ENCODE assay signal across 25 mouse cellular contexts in the genomic region with DNA sequence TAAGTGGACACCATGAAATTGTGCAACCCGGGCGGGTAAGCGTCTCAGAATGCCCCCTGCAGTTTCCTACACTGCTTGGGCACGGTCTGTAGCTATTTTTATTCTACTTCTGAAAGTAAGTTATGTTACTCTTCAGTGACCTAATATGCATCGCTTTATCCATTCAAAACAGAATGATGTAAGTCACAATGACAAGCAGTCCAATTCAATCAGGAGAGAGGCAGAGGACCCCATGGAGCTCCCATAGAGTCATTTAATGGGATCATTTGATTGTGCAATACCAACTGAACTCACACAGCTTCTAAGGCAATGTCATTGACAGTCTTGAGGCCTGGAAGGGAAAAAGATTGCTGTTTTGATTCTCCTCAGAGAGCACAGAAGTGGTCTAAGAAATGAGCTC. TPM values are rescaled to one million over a fixed set of nuclear protein-coding genes. Genes with fewer than 3 reads are reported as not detected.
DNase-seq lines count a peak whose midpoint lies in the region; ATAC-seq and TF ChIP-seq lines count a peak whose summit lies in the region.
"Had no signal": no experiment of that assay in that cellular context is flagged by ENCODE, and none has a peak within 500 bp of the region (broad histone marks: within the 10 kb centered on the region; RNA-seq: fewer than 3 reads in every experiment).

No protein-coding gene starts in this region.

- peaks cover 17% of the 10 kb centered on the region; the same call in 1 of the 2 replicates for H3K36me3 ChIP-seq in lung, postnatal 0 days (ENCODE audit: insufficient read depth, low read length)
- peaks cover 24% of the 10 kb centered on the region for H3K36me3 ChIP-seq in macrophage (ENCODE audit: inconsistent target)

- no peak overlapping the region for H3K27ac ChIP-seq in lung, postnatal 0 days (ENCODE audit: low read length)
- H3K27ac ChIP-seq in macrophage, result peak overlapping the region; percentile 57
- H3K27ac ChIP-seq: embryonic facial prominence, embryonic 13.5 days; forebrain, embryonic 10.5 days; forebrain, embryonic 13.5 days; hindbrain, embryonic 12.5 days; hindbrain, embryonic 15.5 days had no signal

- no peaks in the 10 kb centered on the region for H3K27me3 ChIP-seq in lung, postnatal 0 days (replicated peaks; ENCODE audit: insufficient read depth, low read length)
- H3K27me3 ChIP-seq: embryonic facial prominence, embryonic 13.5 days; forebrain, embryonic 13.5 days; hindbrain, embryonic 12.5 days; hindbrain, embryonic 15.5 days had no signal

- peaks cover 2% of the 10 kb centered on the region; the same call in 1 of the 2 replicates for H3K4me1 ChIP-seq in lung, postnatal 0 days (ENCODE audit: insufficient read depth, low read depth, low read length)
- H3K4me1 ChIP-seq: embryonic facial prominence, embryonic 13.5 days; forebrain, embryonic 10.5 days; forebrain, embryonic 13.5 days; hindbrain, embryonic 12.5 days had no signal

- H3K9ac ChIP-seq in lung, postnatal 0 days (replicated peaks; ENCODE audit: low read depth), result no peak overlapping the region
- H3K9ac ChIP-seq: embryonic facial prominence, embryonic 13.5 days; forebrain, embryonic 13.5 days; forebrain, postnatal 0 days; hindbrain, embryonic 12.5 days; hindbrain, embryonic 15.5 days had no signal

- no peak overlapping the region for H3K4me3 ChIP-seq in lung, postnatal 0 days (ENCODE audit: low read depth, low read length)
- H3K4me3 ChIP-seq in macrophage (ENCODE audit: inconsistent target), result no peak overlapping the region
- H3K4me3 ChIP-seq: embryonic facial prominence, embryonic 13.5 days; forebrain, embryonic 10.5 days; forebrain, embryonic 13.5 days; hindbrain, embryonic 12.5 days; hindbrain, embryonic 15.5 days had no signal

- no peaks in the 10 kb centered on the region for H3K9me3 ChIP-seq in lung, postnatal 0 days (ENCODE audit: low read length)
- H3K9me3 ChIP-seq: embryonic facial prominence, embryonic 13.5 days; forebrain, embryonic 10.5 days; forebrain, embryonic 13.5 days; G1E; hindbrain, embryonic 12.5 days; hindbrain, embryonic 15.5 days had no signal

- 87% methylated on average over 5 of the region's 5 CpGs for WGBS in lung, postnatal 0 days
- 45% methylated on average over 5 of the region's 5 CpGs for WGBS in macrophage (ENCODE audit: missing documents)

- no peak overlapping the region for H3K4me2 ChIP-seq in lung, postnatal 0 days (replicated peaks; ENCODE audit: low read depth, low read length)
- H3K4me2 ChIP-seq: embryonic facial prominence, embryonic 13.5 days; forebrain, embryonic 13.5 days; heart, embryonic 11.5 days; hindbrain, embryonic 12.5 days; hindbrain, embryonic 15.5 days had no signal

- no peak for ATAC-seq in lung, postnatal 0 days
- ATAC-seq: activated CD4-positive, CD25-positive, alpha-beta regulatory T cell, adult 4 months; forebrain, embryonic 13.5 days; forebrain, postnatal 0 days; intestine, postnatal 0 days had no signal

- no peak for TF ChIP-seq EP300 in lung, postnatal 0 days (IDR thresholded peaks at IDR 0.05)

- DNase-seq in lung, postnatal 0 days (ENCODE audit: low spot score), result peak; percentile 22
- DNase-seq in lung, adult 18-20 months, result no peak
- peak; percentile 17 for DNase-seq in Muller cell, postnatal 12 days (ENCODE audit: inconsistent ontology term)
- DNase-seq in frontal cortex, postnatal 14 days (ENCODE audit: low spot score in 2 of 2), result no peak
- no peak for DNase-seq in kidney, postnatal 25 days
- DNase-seq in left cerebral cortex, adult 18-20 months (ENCODE audit: low spot score in 2 of 2), result no peak
- DNase-seq: adrenal gland, adult 8-10 months; adrenal gland, postnatal 25 days; cerebellum, adult 18-20 months; cerebellum, adult 9-11 months; cerebellum, postnatal 25 days; forebrain, postnatal 0 days; gastrocnemius, postnatal 10 days; gastrocnemius, postnatal 36 days; heart, adult 11 months had no signal

- no peak for TF ChIP-seq CTCF in lung, postnatal 0 days (IDR thresholded peaks at IDR 0.05)

- no peaks in the 10 kb centered on the region for H3K79me2 ChIP-seq in macrophage (ENCODE audit: inconsistent target)

RNA-seq across cellular contexts. Expression of a gene that starts 24.2 kb away (rescaled TPM):
- 5.4 TPM in 2 replicates for polyA plus RNA-seq in lung, postnatal 0 days (2015; fragmentation: Nextera tagmentation; extraction: Ambion mirVana)
- total RNA-seq in macrophage (2018; cell fraction: chromatin; rRNA removed), result 10 to 100 TPM in 16 of 26 experiments, 1 to 10 TPM in 10; 3.8 to 18.8 (median 11.7) TPM
- total RNA-seq in macrophage (2018; cell fraction: cytosol; rRNA removed), result 1 to 10 TPM; 4.8 to 9.8 (median 7.8) TPM
- 10 to 100 TPM in 8 of 26 experiments, 1 to 10 TPM in 18; 3.9 to 17.5 (median 7.6) TPM for total RNA-seq in macrophage (2018; cell fraction: nucleus; rRNA removed)
- 6.8 to 10.5 TPM (median 7.9 TPM) in 3 replicates for polyA plus RNA-seq in macrophage (2018)
- 1 to 10 TPM; 9.3 to 9.5 TPM for total RNA-seq in left cerebral cortex, adult 18-20 months (2021)

Comparison
In these comparisons a context has a peak if more than half of its experiments do, and no peak if none do; other contexts are left out.
1. DNase-seq: peak in lung, postnatal 0 days (single experiment) and Muller cell, postnatal 12 days (single experiment); none in lung, adult 18-20 months (0 of 2), frontal cortex, postnatal 14 days (0 of 2), kidney, postnatal 25 days (0 of 2) and left cerebral cortex, adult 18-20 months (0 of 2).